Mouse (Mus musculus): ENCODE data around the gene Ttc7.

Gene Ttc7

GRCm38 (mm10) chr17:87357506-87357905 is 74.8 kb downstream of the Ttc7 start:
- CTCF ChIA-PET = no interaction called here

DNA sequence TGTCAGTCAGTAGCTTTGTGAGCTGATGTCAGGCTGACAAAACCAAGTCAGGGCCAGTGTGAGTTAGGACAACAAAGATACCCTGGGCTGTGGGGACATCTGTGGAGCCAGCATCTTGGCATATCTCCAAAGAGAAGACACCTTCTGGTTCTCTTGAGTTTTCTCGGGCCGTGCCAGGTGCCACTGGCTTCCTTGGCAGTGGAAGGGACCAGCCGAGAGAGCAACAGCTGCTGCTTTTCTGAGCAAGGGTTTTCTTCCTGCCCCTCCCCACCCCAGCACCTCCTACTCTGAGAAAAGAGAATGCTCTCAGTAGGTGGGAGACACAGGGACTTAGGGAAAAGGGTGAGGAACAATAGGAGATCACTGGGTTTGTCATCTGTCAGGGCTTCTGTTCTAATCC is 78.4 kb downstream of the Ttc7 start:
- ChIA-PET CTCF (interaction anchor here in 3 of 4 experiments (0.6 to 1.2 kb wide), 3 partner anchors 47 to 156 kb away, joined by 3 to 11 read pairs (median 4); no protein-coding TSS in a partner anchor), POLR2A (interaction anchor here in 3 of 4 experiments (0.6 to 2.8 kb wide), 21 partner anchors 8 to 210 kb away, joined by 3 to 18 read pairs (median 5); partner anchors contain the start of genes Calm2 (in 2 of the 3), Stpg4 (in 1 of the 3) and Ttc7 (in 1 of the 3))

More at GRCm38 (mm10) chr17:87357506-87357905, 74.8 kb downstream of the Ttc7 start:
- POLR2A ChIA-PET = interaction anchor here in 3 of 4 experiments (0.5 to 1.9 kb wide), 7 partner anchors 9 to 89 kb away, joined by 3 to 6 read pairs (median 4); partner anchors contain the start of gene Calm2 (in 1 of the 3)

GRCm38 (mm10) chr17:87364108-87364507 is 81.4 kb downstream of the Ttc7 start:
- ChIA-PET CTCF (interaction anchor here in 2 of 4 experiments (0.6 to 1.4 kb wide), 2 partner anchors 43 to 409 kb away, joined by 3 to 4 read pairs; no protein-coding TSS in a partner anchor), POLR2A (interaction anchor here in 3 of 4 experiments (1.1 to 3.5 kb wide), 4 partner anchors 11 to 83 kb away, joined by 3 to 24 read pairs (median 8); partner anchors contain the start of gene Calm2 (in 2 of the 3))

DNA sequence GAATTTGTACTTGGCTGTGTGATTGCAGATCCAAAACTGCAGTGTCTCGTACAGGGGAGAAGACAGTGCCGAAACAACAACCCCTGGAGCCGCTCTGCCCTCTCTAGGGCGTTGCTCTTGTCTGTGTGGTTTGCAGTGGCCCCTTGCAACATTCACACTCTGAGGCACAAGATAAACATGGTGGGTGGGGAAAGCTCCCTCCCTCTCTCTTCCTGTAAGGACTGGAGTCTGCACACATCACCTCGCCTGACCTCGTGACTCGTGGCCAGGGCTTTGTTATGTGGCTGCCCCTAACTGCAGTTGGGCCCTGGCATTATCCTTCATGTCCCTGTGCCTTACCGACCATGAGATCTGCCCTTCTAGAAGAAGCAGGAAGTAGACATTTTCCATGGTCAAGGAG is 82.6 kb downstream of the Ttc7 start:
- ChIA-PET CTCF (interaction anchor here in 2 of 4 experiments (0.6 to 1.4 kb wide), 2 partner anchors 44 to 57 kb away, joined by 4 to 5 read pairs; no protein-coding TSS in a partner anchor), POLR2A (interaction anchor here (0.7 to 3.5 kb wide), 23 partner anchors 8 to 935 kb away, joined by 3 to 24 read pairs (median 4); partner anchors contain the start of genes Calm2 (in 3 of the 4) and Msh6 (in 1 of the 4))

- ChIA-PET CTCF (interaction anchor here in 1 of 4 experiments (0.5 kb wide), 1 partner anchor 1140 kb away, joined by 3 read pairs; no protein-coding TSS in a partner anchor), POLR2A (interaction anchor here (0.6 to 3.7 kb wide), 37 partner anchors 9 to 715 kb away, joined by 3 to 17 read pairs (median 4); partner anchors contain the start of genes Calm2 (in 3 of the 4) and Ttc7 (in 1 of the 4))
These were observed 83.8 kb downstream of the Ttc7 start for GRCm38 (mm10) chr17:87366520-87366919.

GRCm38 (mm10) chr17:87367228-87367627 is 84.5 kb downstream of the Ttc7 start:
- ChIA-PET CTCF (interaction anchor here in 1 of 4 experiments (0.6 to 1.6 kb wide), 3 partner anchors 11 to 1733 kb away, joined by 3 to 4 read pairs (median 4); no protein-coding TSS in a partner anchor), POLR2A (interaction anchor here (0.6 to 3.7 kb wide), 32 partner anchors 8 to 165 kb away, joined by 3 to 17 read pairs (median 5); partner anchors contain the start of genes Calm2 (in 3 of the 4) and Ttc7 (in 1 of the 4))

- POLR2A ChIA-PET = interaction anchor here (0.7 to 3.7 kb wide), 29 partner anchors 8 to 165 kb away, joined by 3 to 17 read pairs (median 5); partner anchors contain the start of genes Calm2 (in 3 of the 4) and Ttc7 (in 1 of the 4)
- CTCF ChIA-PET = interaction anchor here in 1 of 4 experiments (0.6 to 1.6 kb wide), 3 partner anchors 11 to 1734 kb away, joined by 3 to 4 read pairs (median 4); no protein-coding TSS in a partner anchor
These were observed 85.0 kb downstream of the Ttc7 start for GRCm38 (mm10) chr17:87367640-87368039.

DNA sequence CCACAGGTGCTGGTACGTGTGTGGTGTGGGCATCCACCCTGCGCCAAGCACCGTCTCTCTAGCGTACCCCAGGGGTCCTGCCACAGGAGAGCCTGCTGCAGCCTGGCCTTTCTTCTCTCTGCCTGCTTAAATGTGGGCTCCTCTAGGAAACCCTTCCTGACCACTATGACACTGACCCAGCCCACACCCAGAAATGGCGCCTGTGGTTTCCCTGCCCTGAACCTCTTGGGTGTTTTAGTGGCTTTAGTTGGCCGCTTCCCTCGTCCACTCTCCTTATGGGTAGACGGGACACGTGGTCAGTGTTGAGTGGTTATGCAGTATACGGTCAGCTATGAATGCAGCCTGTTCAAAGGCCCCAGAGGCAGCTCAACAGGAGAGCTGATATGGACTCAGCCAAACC is 85.8 kb downstream of the Ttc7 start:
- POLR2A ChIA-PET = interaction anchor here in 3 of 4 experiments (0.6 to 3.7 kb wide), 18 partner anchors 8 to 605 kb away, joined by 3 to 17 read pairs (median 4); partner anchors contain the start of gene Calm2 (in 2 of the 3)
- CTCF ChIA-PET = interaction anchor here in 2 of 4 experiments (0.5 to 1.8 kb wide), 5 partner anchors 10 to 462 kb away, joined by 3 to 6 read pairs (median 4); no protein-coding TSS in a partner anchor

GRCm38 (mm10) chr17:87369270-87369759 is 86.6 kb downstream of the Ttc7 start:
- ChIA-PET POLR2A (interaction anchor here in 3 of 4 experiments (0.6 to 3.7 kb wide), 22 partner anchors 9 to 605 kb away, joined by 3 to 13 read pairs (median 4); partner anchors contain the start of genes Calm2 (in 1 of the 3) and Msh6 (in 1 of the 3)), CTCF (interaction anchor here in 2 of 4 experiments (0.7 to 1.8 kb wide), 2 partner anchors 9 to 53 kb away, joined by 4 to 8 read pairs; no protein-coding TSS in a partner anchor)

- ChIA-PET CTCF (interaction anchor here in 1 of 4 experiments (1.2 kb wide), 1 partner anchor 152 kb away, joined by 3 read pairs; no protein-coding TSS in a partner anchor), POLR2A (interaction anchor here in 2 of 4 experiments (1.5 to 2.5 kb wide), 2 partner anchors 11 to 74 kb away, joined by 3 to 12 read pairs; partner anchors contain the start of gene Calm2 (in 1 of the 2))
These were observed 89.5 kb downstream of the Ttc7 start for GRCm38 (mm10) chr17:87372189-87372588.

GRCm38 (mm10) chr17:87373327-87373726 is 90.6 kb downstream of the Ttc7 start:
- ChIA-PET CTCF (no interaction called here), POLR2A (interaction anchor here in 2 of 4 experiments (0.6 to 2.5 kb wide), 7 partner anchors 8 to 73 kb away, joined by 3 to 12 read pairs (median 3); partner anchors contain the start of gene Calm2 (in 1 of the 2))

DNA sequence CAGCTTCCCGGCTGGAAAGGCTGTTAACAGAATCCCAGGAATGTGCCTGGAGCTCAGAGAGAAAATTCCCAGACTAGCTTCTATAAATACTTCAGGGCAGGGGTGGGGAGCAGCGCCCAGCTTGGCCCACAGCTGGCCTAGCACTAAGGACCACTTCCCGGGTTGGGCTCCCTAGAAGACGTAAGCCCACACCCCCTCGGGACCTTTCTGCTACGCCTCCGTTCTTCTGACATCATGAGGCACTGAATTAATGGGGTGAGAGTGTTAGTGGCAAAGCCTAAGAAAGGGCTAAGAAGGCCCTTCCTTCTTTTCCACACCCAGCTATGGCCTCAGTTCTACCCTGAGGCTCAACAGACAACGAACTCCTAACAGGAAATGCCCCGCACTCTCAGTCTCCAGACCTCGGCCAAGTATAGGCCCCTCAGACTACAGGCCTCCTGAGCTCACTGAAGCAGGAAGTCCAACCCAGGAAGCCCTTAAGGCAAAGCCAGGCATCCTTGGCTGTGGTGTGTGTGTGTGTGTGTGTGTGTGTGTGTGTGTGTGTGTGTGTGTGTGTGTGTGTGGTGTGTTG is 93.3 kb downstream of the Ttc7 start:
- CTCF ChIA-PET = interaction anchor here in 2 of 4 experiments (0.6 kb wide), 3 partner anchors 25 to 265 kb away, joined by 3 read pairs; no protein-coding TSS in a partner anchor
- POLR2A ChIA-PET = interaction anchor here (0.6 to 1.5 kb wide), 13 partner anchors 9 to 849 kb away, joined by 3 to 10 read pairs (median 4); partner anchors contain the start of gene Calm2 (in 2 of the 4)

DNA sequence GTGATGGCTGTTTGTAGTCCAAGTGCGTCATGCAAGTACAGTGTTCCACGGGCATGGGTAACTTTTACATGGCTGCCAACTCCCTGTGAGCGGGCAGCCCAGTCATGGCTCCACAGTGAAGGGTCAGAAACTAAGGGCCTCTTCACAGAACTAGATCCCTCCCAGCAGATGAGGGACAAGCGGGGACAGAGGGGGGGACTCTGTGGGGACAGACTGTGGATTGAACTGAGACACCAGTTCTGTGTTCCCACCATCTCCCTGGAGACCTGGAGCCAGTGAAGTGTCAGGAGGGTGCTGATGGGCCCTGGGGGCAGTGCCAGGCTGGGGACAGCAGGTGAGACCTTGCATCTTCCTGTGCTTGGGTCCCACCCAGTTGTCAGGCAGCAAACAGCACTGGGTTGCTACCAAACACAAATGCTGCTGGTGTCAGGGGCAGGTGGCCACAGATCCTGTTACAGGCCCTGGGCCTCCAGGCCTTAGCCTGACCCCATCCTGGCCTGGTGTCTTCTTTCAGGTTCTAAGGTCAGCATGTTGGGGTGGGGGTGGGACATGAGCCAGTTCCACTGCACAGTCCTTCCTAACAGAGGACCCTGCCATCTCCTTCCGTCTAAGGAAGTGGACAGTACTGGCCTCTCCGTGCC is 94.3 kb downstream of the Ttc7 start:
- ChIA-PET CTCF (no interaction called here), POLR2A (interaction anchor here in 3 of 4 experiments (0.6 to 3.6 kb wide), 8 partner anchors 8 to 850 kb away, joined by 3 to 25 read pairs (median 4); partner anchors contain the start of gene Calm2 (in 2 of the 3))

- ChIA-PET CTCF (interaction anchor here in 1 of 4 experiments (1.2 to 1.7 kb wide), 2 partner anchors 8 to 63 kb away, joined by 3 to 4 read pairs; no protein-coding TSS in a partner anchor), POLR2A (interaction anchor here in 3 of 4 experiments (1.0 to 3.6 kb wide), 11 partner anchors 7 to 113 kb away, joined by 3 to 25 read pairs (median 6); partner anchors contain the start of gene Calm2 (in 1 of the 3))
These were observed 94.8 kb downstream of the Ttc7 start for GRCm38 (mm10) chr17:87377536-87377935.

DNA sequence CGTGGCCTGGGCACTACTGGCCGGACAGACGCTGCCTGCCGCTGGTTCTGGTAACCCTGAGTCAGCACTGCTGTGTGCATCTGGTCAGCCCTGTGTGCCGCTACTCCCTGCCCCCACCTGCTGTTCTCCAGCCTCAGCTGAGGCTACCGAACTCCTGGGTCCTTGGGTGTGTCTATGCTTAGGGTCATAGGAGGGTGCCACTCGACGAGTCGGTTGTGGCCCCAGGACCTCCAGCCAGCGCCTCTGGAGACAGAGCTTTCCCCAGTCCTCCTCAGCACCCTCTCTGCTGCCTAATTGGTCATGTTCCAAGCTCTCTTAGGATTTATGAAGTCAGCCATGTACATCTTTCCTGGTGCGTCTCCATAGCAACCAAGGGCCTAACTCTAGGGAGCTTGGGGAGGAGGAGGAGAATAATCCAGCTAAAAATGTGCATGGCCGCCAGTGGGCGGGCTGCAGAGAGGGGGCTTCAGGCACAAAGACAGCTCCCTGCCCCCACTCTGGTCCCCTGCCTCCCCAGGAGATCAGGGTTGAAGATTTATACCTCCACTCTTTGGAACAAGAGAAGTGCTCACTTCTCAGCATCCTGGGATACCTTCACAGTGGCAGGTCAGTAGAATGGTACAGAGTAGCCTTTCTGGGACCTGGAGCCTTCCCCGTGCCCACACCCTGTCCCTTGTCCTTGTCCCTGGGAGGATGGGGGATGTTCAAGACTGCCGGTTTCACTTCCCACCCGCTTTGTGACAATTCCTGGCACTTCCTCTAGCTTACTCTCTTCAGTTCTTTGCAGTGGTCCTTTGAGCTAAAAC is 95.9 kb downstream of the Ttc7 start:
- CTCF ChIA-PET = interaction anchor here in 2 of 4 experiments (0.5 to 1.7 kb wide), 5 partner anchors 9 to 64 kb away, joined by 3 to 4 read pairs (median 3); no protein-coding TSS in a partner anchor
- POLR2A ChIA-PET = interaction anchor here (0.6 to 3.6 kb wide), 24 partner anchors 8 to 437 kb away, joined by 3 to 25 read pairs (median 4); partner anchors contain the start of genes Calm2 (in 2 of the 4) and Epcam (in 1 of the 4)

DNA sequence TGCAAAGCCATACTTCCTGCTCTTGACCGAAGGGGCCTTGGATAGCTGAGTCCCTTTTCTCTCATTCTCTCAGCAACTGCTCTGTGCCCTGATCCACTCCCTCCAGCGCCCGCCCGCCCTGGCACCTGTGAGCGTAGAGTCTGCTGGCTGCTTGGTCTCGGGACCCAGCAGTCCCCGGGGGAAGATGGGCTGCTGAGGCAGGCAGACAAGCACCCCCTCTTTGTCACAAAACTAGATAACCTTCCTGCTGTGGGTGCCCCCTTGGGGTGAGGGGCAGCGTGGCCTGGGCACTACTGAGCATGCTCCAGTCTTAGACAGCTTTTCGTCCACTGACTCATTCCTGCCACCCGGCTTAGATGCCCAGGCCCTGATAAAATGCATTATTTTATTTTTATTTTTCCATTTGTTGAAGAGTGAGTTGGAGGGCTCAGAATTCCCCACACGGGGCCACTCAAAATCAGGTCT is 96.5 kb downstream of the Ttc7 start:
- CTCF ChIA-PET = interaction anchor here in 2 of 4 experiments (0.8 to 1.7 kb wide), 4 partner anchors 10 to 335 kb away, joined by 3 to 9 read pairs (median 4); no protein-coding TSS in a partner anchor
- POLR2A ChIA-PET = interaction anchor here in 3 of 4 experiments (0.6 to 3.6 kb wide), 19 partner anchors 9 to 437 kb away, joined by 3 to 25 read pairs (median 4); partner anchors contain the start of genes Calm2 (in 2 of the 3) and Epcam (in 1 of the 3)
